Mouse (Mus musculus): Measurements from ENCODE around the gene Gm5148. TPM values are rescaled to one million over a fixed set of nuclear protein-coding genes. Genes with fewer than 3 reads are reported as not detected.

Gene Gm5148
- total RNA-seq (2012; rRNA removed): 107 and 147 TPM in 2 replicates
- polyA plus RNA-seq (2012; ENCODE audit: insufficient read depth in 1 of 2, insufficient read length in 2 of 2, low read depth in 1 of 2, low replicate concordance in 2 of 2, missing spikeins in 1 of 2): 1 to 10 TPM in 1 of 2 experiments, not detected in 1; 1.0 TPM

- no peak within 1 kb of the TSS for H3K4me3 ChIP-seq (ENCODE audit: control insufficient read depth in 1 of 2, insufficient read depth in 1 of 2, low read depth in 2 of 2, low read length in 2 of 2)
- no peak within 1 kb of the TSS for H3K27ac ChIP-seq (ENCODE audit: control insufficient read depth, low read depth, low read length)
- no peak for DNase-seq (ENCODE audit: low read depth, low spot score)
- H3K27me3 ChIP-seq (ENCODE audit: control insufficient read depth in 1 of 2, insufficient read depth in 2 of 2, low read length in 2 of 2): no peaks in the 10 kb centered on the region
- peaks cover 0 to 12% of the 10 kb centered on the region in 2 experiments; a peak in 3 of 4 replicates for H3K36me3 ChIP-seq (ENCODE audit: control insufficient read depth in 1 of 2, insufficient read depth in 2 of 2, low read length in 2 of 2)
- no peaks in the 10 kb centered on the region for H3K9me3 ChIP-seq (replicated peaks; ENCODE audit: insufficient read depth, low read length)
- peaks cover 6 to 19% of the 10 kb centered on the region in 2 experiments for H3K4me1 ChIP-seq (ENCODE audit: control insufficient read depth in 1 of 2, insufficient read depth in 2 of 2, low read length in 2 of 2)
- no peak within 1 kb of the TSS for H3K9ac ChIP-seq (ENCODE audit: control insufficient read depth, low read depth, low read length, poor library complexity, severe bottlenecking)
- TF ChIP-seq EP300 (IDR thresholded peaks at IDR 0.05; ENCODE audit: low read depth in 1 of 2, low read length in 2 of 2): no peak
- no peak for TF ChIP-seq NELFE (IDR thresholded peaks at IDR 0.05; ENCODE audit: low read depth, low read length)
- TF ChIP-seq NRF1 (IDR thresholded peaks at IDR 0.05; ENCODE audit: insufficient read depth, low read depth, low read length, poor library complexity, severe bottlenecking): no peak
- TF ChIP-seq USF2 (IDR thresholded peaks at IDR 0.05; ENCODE audit: borderline replicate concordance in 1 of 2, insufficient read depth in 1 of 2, low read depth in 1 of 2, low read length in 2 of 2): no peak
- TF ChIP-seq E2F4 (IDR thresholded peaks at IDR 0.05; ENCODE audit: borderline replicate concordance, low read depth, low read length): no peak
- no peak for TF ChIP-seq POLR2AphosphoS5 (IDR thresholded peaks at IDR 0.05; ENCODE audit: borderline replicate concordance, low read depth, low read length)
- no peak for TF ChIP-seq MYB (IDR thresholded peaks at IDR 0.05; ENCODE audit: low read depth, low read length)
- no peak for TF ChIP-seq ETS1 (IDR thresholded peaks at IDR 0.05; ENCODE audit: low read depth, low read length)
- H3K79me2 ChIP-seq (ENCODE audit: control insufficient read depth, insufficient read depth, low read length, poor library complexity): no peaks in the 10 kb centered on the region
Observed at GRCm38 (mm10) chr3:37724171-37724804, at the start of gene Gm5148. Gm5148 (minus strand) TSS chr3:37724490.

GRCm38 (mm10) chr3:37770951-37771350 lies 46.7 kb upstream of the Gm5148 start:
- Histone ChIP-seq H3K79me2 (ENCODE audit: control insufficient read depth, insufficient read depth, low read length, poor library complexity) (no peaks in the 10 kb centered on the region), H3K9ac (ENCODE audit: control insufficient read depth, low read depth, low read length, poor library complexity, severe bottlenecking) (peak overlapping the region; percentile 7; the same call in 1 of the 2 replicates), H3K27ac (ENCODE audit: control insufficient read depth, low read depth, low read length) (peak overlapping the region; percentile 31; the same call in 1 of the 2 replicates), H3K27me3 (ENCODE audit: control insufficient read depth in 1 of 2, insufficient read depth in 2 of 2, low read length in 2 of 2) (no peaks in the 10 kb centered on the region), H3K36me3 (ENCODE audit: control insufficient read depth in 1 of 2, insufficient read depth in 2 of 2, low read length in 2 of 2) (peaks cover 0 to 16% of the 10 kb centered on the region in 2 experiments; a peak in 2 of 4 replicates), H3K9me3 (replicated peaks; ENCODE audit: insufficient read depth, low read length) (no peaks in the 10 kb centered on the region), H3K4me3 (ENCODE audit: control insufficient read depth in 1 of 2, insufficient read depth in 1 of 2, low read depth in 2 of 2, low read length in 2 of 2) (peak overlapping the region; percentile 10 to 40; a peak in 3 of 4 replicates), H3K4me1 (ENCODE audit: control insufficient read depth in 1 of 2, insufficient read depth in 2 of 2, low read length in 2 of 2) (peaks cover 8 to 16% of the 10 kb centered on the region in 2 experiments)
- peak in 1 of 2 experiments; percentile 54; a peak in 1 of 4 replicates for TF ChIP-seq POLR2A (IDR thresholded peaks at IDR 0.05; ENCODE audit: control insufficient read depth in 1 of 2, insufficient read depth in 1 of 2, low read depth in 1 of 2, low read length in 2 of 2, poor library complexity in 1 of 2)
- TF ChIP-seq ELF1 (IDR thresholded peaks at IDR 0.05; ENCODE audit: low read depth, low read length): no peak
- peak; percentile 45; the same call in 1 of the 2 replicates for TF ChIP-seq NELFE (IDR thresholded peaks at IDR 0.05; ENCODE audit: low read depth, low read length)
- DNase-seq (ENCODE audit: low read depth, low spot score): peak; percentile 86

GRCm38 (mm10) chr3:37769268-37769756 lies 45.0 kb upstream of the Gm5148 start:
- peak; percentile 79 for DNase-seq (ENCODE audit: low read depth, low spot score)
- Histone ChIP-seq H3K36me3 (ENCODE audit: control insufficient read depth in 1 of 2, insufficient read depth in 2 of 2, low read length in 2 of 2) (peaks cover 0 to 16% of the 10 kb centered on the region in 2 experiments; a peak in 2 of 4 replicates), H3K4me3 (ENCODE audit: control insufficient read depth in 1 of 2, insufficient read depth in 1 of 2, low read depth in 2 of 2, low read length in 2 of 2) (peak overlapping the region in 1 of 2 experiments; percentile 25; a peak in 1 of 4 replicates), H3K27ac (ENCODE audit: control insufficient read depth, low read depth, low read length) (peak overlapping the region; percentile 48), H3K9ac (ENCODE audit: control insufficient read depth, low read depth, low read length, poor library complexity, severe bottlenecking) (peak overlapping the region; percentile 18; the same call in 1 of the 2 replicates), H3K4me1 (ENCODE audit: control insufficient read depth in 1 of 2, insufficient read depth in 2 of 2, low read length in 2 of 2) (peaks cover 8 to 16% of the 10 kb centered on the region in 2 experiments), H3K9me3 (replicated peaks; ENCODE audit: insufficient read depth, low read length) (no peaks in the 10 kb centered on the region), H3K79me2 (ENCODE audit: control insufficient read depth, insufficient read depth, low read length, poor library complexity) (no peaks in the 10 kb centered on the region), H3K27me3 (ENCODE audit: control insufficient read depth in 1 of 2, insufficient read depth in 2 of 2, low read length in 2 of 2) (no peaks in the 10 kb centered on the region)
- TF ChIP-seq TCF12 (IDR thresholded peaks at IDR 0.05; ENCODE audit: low read depth, low read length) (0 out of 2 replicates have a peak, but pooled peaks have one; percentile 26), MXI1 (IDR thresholded peaks at IDR 0.05; ENCODE audit: low read depth, low read length) (no peak), GATA1 (IDR thresholded peaks at IDR 0.05; ENCODE audit: low read depth, low read length) (0 out of 2 replicates have a peak, but pooled peaks have one; percentile 4), MYC (IDR thresholded peaks at IDR 0.05; ENCODE audit: low read depth, low read length) (no peak), MEF2A (IDR thresholded peaks at IDR 0.05; ENCODE audit: extremely low read depth, insufficient replicate concordance, low read depth, low read length, poor library complexity, severe bottlenecking) (no peak), TAL1 (IDR thresholded peaks at IDR 0.05; ENCODE audit: low read length) (peak; percentile 53), ETS1 (IDR thresholded peaks at IDR 0.05; ENCODE audit: low read depth, low read length) (peak; percentile 68), RCOR1 (IDR thresholded peaks at IDR 0.05; ENCODE audit: low read depth, low read length) (0 out of 2 replicates have a peak, but pooled peaks have one; percentile 37), ZMIZ1 (IDR thresholded peaks at IDR 0.05; ENCODE audit: low read depth, low read length) (no peak), SIN3A (IDR thresholded peaks at IDR 0.05; ENCODE audit: low read length) (peak; percentile 39; the same call in 1 of the 2 replicates), USF2 (IDR thresholded peaks at IDR 0.05; ENCODE audit: borderline replicate concordance in 1 of 2, insufficient read depth in 1 of 2, low read depth in 1 of 2, low read length in 2 of 2) (no peak), USF1 (IDR thresholded peaks at IDR 0.05; ENCODE audit: low read depth, low read length) (peak; percentile 45), CHD1 (IDR thresholded peaks at IDR 0.05; ENCODE audit: low read depth, low read length) (no peak)

Measured in MEL (cell line).